Mouse (Mus musculus) myocyte (in vitro differentiated cells): ENCODE results near the gene Hpd. TPM values are rescaled to one million over a fixed set of nuclear protein-coding genes. Genes with fewer than 3 reads are reported as not detected.

Experiments
- H3K27me3 ChIP-seq: one replicate; pipeline ENCODE4 v1.6.1; 2011; ENCODE audit not compliant: control insufficient read depth, insufficient read depth, insufficient read length
- H3K36me3 ChIP-seq: one replicate; pipeline ENCODE4 v1.6.1; 2011; ENCODE audit not compliant: control insufficient read depth, insufficient read depth
- H3K4me2 ChIP-seq: one replicate; pipeline ENCODE4 v1.6.1; 2011; ENCODE audit warnings: low read depth, control low read depth
- H3K4me3 ChIP-seq: one replicate; pipeline ENCODE4 v1.5.1; 2011; ENCODE audit warnings: mild to moderate bottlenecking, control low read depth, moderate library complexity
- H3K79me2 ChIP-seq: one replicate; pipeline ENCODE4 v1.6.1; 2011; ENCODE audit not compliant: control insufficient read depth, insufficient read depth
- H3ac ChIP-seq: one replicate; pipeline ENCODE4 v1.6.1; 2011; ENCODE audit not compliant: control insufficient read depth, insufficient read length
- CEBPB ChIP-seq: IDR thresholded peaks from 2 replicates; pipeline ENCODE4 v1.6.1; 2011; ENCODE audit warnings: mild to moderate bottlenecking, moderate library complexity; ENCODE audit not compliant: poor library complexity, insufficient read depth, severe bottlenecking
- E2F4 ChIP-seq: IDR thresholded peaks from one replicate; pipeline ENCODE4 v1.6.1; 2011; ENCODE audit warnings: mild to moderate bottlenecking, control low read depth, moderate library complexity; ENCODE audit not compliant: insufficient read depth
- MAX ChIP-seq: IDR thresholded peaks from one replicate; pipeline ENCODE4 v1.6.1; 2011; ENCODE audit warnings: low read depth, mild to moderate bottlenecking, control low read depth
- MYOD1 ChIP-seq, 3 experiments: IDR thresholded peaks; one replicate each; pipeline ENCODE4 v1.6.1; 2011; ENCODE audit warnings: control low read depth in 2 of 3, low read depth in 2 of 3, mild to moderate bottlenecking in 2 of 3, moderate library complexity in 1 of 3; ENCODE audit not compliant: insufficient read length in 2 of 3, control insufficient read depth in 1 of 3
- MYOG ChIP-seq, 3 experiments: IDR thresholded peaks; one replicate each; pipeline ENCODE4 v1.6.1; 2011; ENCODE audit warnings: control low read depth in 2 of 3, low read depth in 2 of 3, mild to moderate bottlenecking in 2 of 3; ENCODE audit not compliant: insufficient read length in 2 of 3, control insufficient read depth in 1 of 3, insufficient read depth in 1 of 3
- POLR2A ChIP-seq: IDR thresholded peaks from one replicate; pipeline ENCODE4 v1.6.1; 2011; ENCODE audit warnings: low read depth, mild to moderate bottlenecking, control low read depth, moderate library complexity; ENCODE audit not compliant: insufficient read length
- POLR2AphosphoS2 ChIP-seq: IDR thresholded peaks from one replicate; pipeline ENCODE4 v1.6.1; 2011; ENCODE audit warnings: low read depth, control low read depth; ENCODE audit not compliant: insufficient read length
- REST ChIP-seq: IDR thresholded peaks from one replicate; pipeline ENCODE4 v1.6.1; 2011; ENCODE audit warnings: mild to moderate bottlenecking, control low read depth, moderate library complexity; ENCODE audit not compliant: insufficient read depth, insufficient read length
- SRF ChIP-seq: IDR thresholded peaks from one replicate; pipeline ENCODE4 v1.6.1; 2011; ENCODE audit warnings: low read depth; ENCODE audit not compliant: control insufficient read depth, insufficient read length
- TCF12 ChIP-seq: IDR thresholded peaks from one replicate; pipeline ENCODE4 v1.6.1; 2011; ENCODE audit warnings: mild to moderate bottlenecking, control low read depth; ENCODE audit not compliant: poor library complexity, insufficient read depth, severe bottlenecking
- TCF3 ChIP-seq: IDR thresholded peaks from one replicate; pipeline ENCODE4 v1.6.1; 2011; ENCODE audit warnings: low read depth, control low read depth; ENCODE audit not compliant: insufficient read length
- USF1 ChIP-seq: IDR thresholded peaks from one replicate; pipeline ENCODE4 v1.6.1; 2011; ENCODE audit warnings: low read depth, mild to moderate bottlenecking, control low read depth, moderate library complexity
- polyA plus RNA-seq: library from polyadenylated mRNA; unstranded; fragments of >200 nt; fragmentation: generic; extraction: Trizol; gene quantifications from one replicate; pipeline ENCODE4 v1.2.1, GENCODE M21; 2012; ENCODE audit warnings: missing spikeins

Gene Hpd
- polyA plus RNA-seq, 1 experiment = not detected

DNA sequence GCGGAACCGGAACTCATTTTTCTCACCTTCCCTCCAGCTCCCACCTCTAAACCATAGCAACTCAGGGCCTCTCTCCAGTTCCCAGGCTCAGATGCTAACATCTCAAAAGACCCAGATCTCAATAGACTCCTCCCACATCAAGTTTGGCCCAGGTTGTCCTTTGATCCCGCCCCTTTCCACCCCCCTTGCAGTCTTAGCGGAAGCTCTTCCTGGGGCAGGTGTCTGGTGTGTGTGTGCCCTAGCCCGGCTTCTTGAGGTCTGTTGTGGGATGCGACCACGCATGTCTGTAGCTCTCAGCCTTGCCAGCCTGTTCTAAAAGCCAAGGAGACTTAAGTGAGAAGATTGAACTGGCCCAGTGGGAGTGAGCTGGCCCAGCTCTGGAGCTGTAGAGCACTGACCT lies 31.9 kb downstream of the Hpd start:
- peaks cover 19% of the 10 kb centered on the region for H3K79me2 ChIP-seq
- peak overlapping the region; percentile 69 for H3K4me2 ChIP-seq
- H3ac ChIP-seq = no peak overlapping the region
- TF ChIP-seq POLR2AphosphoS2 (no peak), MYOG (IDR thresholded peaks at IDR 0.05; ENCODE audit: control insufficient read depth in 1 of 3, insufficient read depth in 1 of 3, insufficient read length in 2 of 3, low read depth in 2 of 3) (no peak), MYOD1 (IDR thresholded peaks at IDR 0.05; ENCODE audit: control insufficient read depth in 1 of 3, insufficient read length in 2 of 3, low read depth in 2 of 3) (no peak), USF1 (no peak), TCF12 (no peak), REST (no peak), TCF3 (no peak), E2F4 (no peak)
- H3K36me3 ChIP-seq = peaks cover 12% of the 10 kb centered on the region
- H3K4me3 ChIP-seq = peak overlapping the region; percentile 10
- no peaks in the 10 kb centered on the region for H3K27me3 ChIP-seq

DNA sequence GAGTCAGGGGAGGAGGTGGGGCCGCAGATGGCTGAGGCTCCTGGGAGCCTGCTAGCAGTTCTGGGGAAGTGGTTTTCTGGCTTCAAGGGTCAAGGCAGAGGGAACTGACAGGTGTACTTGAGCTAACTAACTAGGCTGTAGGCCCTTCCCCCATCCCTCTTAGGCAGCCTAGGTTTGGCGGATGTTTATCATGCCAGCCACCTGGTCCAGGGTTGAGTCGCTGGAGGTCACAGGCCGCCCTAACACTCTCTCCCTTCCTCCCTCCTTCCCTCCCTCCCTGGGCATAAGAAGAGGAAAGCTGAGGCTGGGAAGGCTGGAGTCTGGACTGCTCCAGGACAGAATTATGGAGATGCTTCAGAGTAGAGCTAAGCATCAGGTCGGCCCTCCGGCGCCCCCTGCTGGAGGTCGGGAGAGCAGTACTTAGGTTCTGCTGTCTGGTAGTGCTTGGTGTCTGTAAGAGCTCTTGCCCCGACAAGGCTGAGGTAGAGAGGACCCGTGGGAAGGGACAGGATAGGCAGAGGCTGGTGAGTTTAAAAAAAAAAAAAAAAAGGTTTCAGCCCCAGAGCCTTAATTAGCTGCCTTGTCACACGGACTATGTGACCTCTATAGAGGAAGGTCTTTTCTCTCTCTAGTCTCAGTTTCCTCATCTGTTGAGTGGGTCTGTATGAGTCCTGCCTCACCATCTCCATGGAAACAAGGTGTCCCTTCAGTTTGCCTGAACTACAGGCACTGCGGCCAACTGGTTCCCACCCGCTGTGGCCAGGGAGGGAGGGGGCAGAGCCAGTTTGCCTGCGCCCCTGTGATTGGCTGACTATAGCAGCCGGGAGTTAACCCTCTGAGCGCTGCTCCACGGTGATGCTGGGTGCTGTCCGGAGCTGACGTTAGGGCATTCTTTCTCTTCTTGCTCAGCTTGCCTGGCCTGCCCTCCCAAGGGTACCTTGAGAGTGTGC lies 32.8 kb downstream of the Hpd start:
- peaks cover 25% of the 10 kb centered on the region for H3K79me2 ChIP-seq
- no peak overlapping the region for H3ac ChIP-seq
- no peaks in the 10 kb centered on the region for H3K27me3 ChIP-seq
- H3K36me3 ChIP-seq = peaks cover 14% of the 10 kb centered on the region
- H3K4me3 ChIP-seq = peak overlapping the region; percentile 10
- peak in 1 of 3 experiments; percentile 41 for TF ChIP-seq MYOD1 (IDR thresholded peaks at IDR 0.05; ENCODE audit: control insufficient read depth in 1 of 3, insufficient read length in 2 of 3, low read depth in 2 of 3)
- TF ChIP-seq MYOG (IDR thresholded peaks at IDR 0.05; ENCODE audit: control insufficient read depth in 1 of 3, insufficient read depth in 1 of 3, insufficient read length in 2 of 3, low read depth in 2 of 3) = peak in 1 of 3 experiments; percentile 32
- no peak for TF ChIP-seq TCF3
- no peak for TF ChIP-seq TCF12
- peak; percentile 33 for TF ChIP-seq POLR2A
- TF ChIP-seq POLR2AphosphoS2 = no peak
- peak overlapping the region; percentile 69 for H3K4me2 ChIP-seq

- peaks cover 10% of the 10 kb centered on the region for H3K36me3 ChIP-seq
- TF ChIP-seq MAX (no peak), E2F4 (no peak), POLR2AphosphoS2 (no peak), REST (no peak), MYOG (IDR thresholded peaks at IDR 0.05; ENCODE audit: control insufficient read depth in 1 of 3, insufficient read depth in 1 of 3, insufficient read length in 2 of 3, low read depth in 2 of 3) (no peak), CEBPB (no peak), POLR2A (no peak)
- H3K4me2 ChIP-seq = no peak overlapping the region
- H3K79me2 ChIP-seq = peaks cover 41% of the 10 kb centered on the region
- H3K4me3 ChIP-seq = no peak overlapping the region
- H3K27me3 ChIP-seq = no peaks in the 10 kb centered on the region
- no peak overlapping the region for H3ac ChIP-seq
Measured at GRCm38 (mm10) chr5:123148073-123148722, 34.3 kb downstream of the Hpd start.

GRCm38 (mm10) chr5:123147569-123147968 lies 35.0 kb downstream of the Hpd start:
- H3K36me3 ChIP-seq = peaks cover 4% of the 10 kb centered on the region
- no peak for TF ChIP-seq MYOG (IDR thresholded peaks at IDR 0.05; ENCODE audit: control insufficient read depth in 1 of 3, insufficient read depth in 1 of 3, insufficient read length in 2 of 3, low read depth in 2 of 3)
- no peak for TF ChIP-seq CEBPB
- no peak for TF ChIP-seq TCF12
- no peak for TF ChIP-seq MYOD1 (IDR thresholded peaks at IDR 0.05; ENCODE audit: control insufficient read depth in 1 of 3, insufficient read length in 2 of 3, low read depth in 2 of 3)
- no peak for TF ChIP-seq POLR2A

DNA sequence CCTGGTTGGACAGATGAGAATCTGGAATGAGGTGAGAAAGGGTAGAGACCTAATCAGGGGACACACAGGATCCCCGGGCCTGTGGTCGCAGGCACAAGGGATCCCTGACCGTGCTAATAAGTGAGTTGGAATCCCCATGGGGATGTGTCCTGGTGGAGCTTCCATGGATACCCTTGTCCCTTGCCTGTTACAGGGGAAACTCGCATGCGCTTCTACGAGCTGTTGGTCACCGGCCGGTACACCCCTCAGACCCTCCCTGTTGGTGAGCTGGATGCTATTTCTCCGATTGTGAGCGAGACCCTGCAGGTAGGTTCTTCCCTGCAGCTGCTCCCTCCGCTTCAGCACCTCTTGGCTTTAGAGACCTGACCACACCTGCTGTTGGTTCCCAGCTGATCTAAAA lies 36.2 kb downstream of the Hpd start:
- Histone ChIP-seq H3K4me3 (no peak overlapping the region), H3K4me2 (no peak overlapping the region), H3K79me2 (peaks cover 43% of the 10 kb centered on the region), H3K36me3 (peaks cover 3% of the 10 kb centered on the region), H3ac (no peak overlapping the region), H3K27me3 (no peaks in the 10 kb centered on the region)
- TF ChIP-seq TCF12 (no peak), MYOD1 (IDR thresholded peaks at IDR 0.05; ENCODE audit: control insufficient read depth in 1 of 3, insufficient read length in 2 of 3, low read depth in 2 of 3) (no peak), MYOG (IDR thresholded peaks at IDR 0.05; ENCODE audit: control insufficient read depth in 1 of 3, insufficient read depth in 1 of 3, insufficient read length in 2 of 3, low read depth in 2 of 3) (no peak), REST (no peak), SRF (no peak), POLR2A (no peak), USF1 (no peak), CEBPB (no peak), POLR2AphosphoS2 (no peak), E2F4 (no peak), TCF3 (no peak), MAX (no peak)

More at GRCm38 (mm10) chr5:123147569-123147968, 35.0 kb downstream of the Hpd start:
- Histone ChIP-seq H3K79me2 (peaks cover 46% of the 10 kb centered on the region), H3K4me2 (no peak overlapping the region), H3ac (no peak overlapping the region), H3K4me3 (no peak overlapping the region), H3K27me3 (no peaks in the 10 kb centered on the region)
